ENCODE assay signal across 20 mouse cellular contexts in the genomic region with DNA sequence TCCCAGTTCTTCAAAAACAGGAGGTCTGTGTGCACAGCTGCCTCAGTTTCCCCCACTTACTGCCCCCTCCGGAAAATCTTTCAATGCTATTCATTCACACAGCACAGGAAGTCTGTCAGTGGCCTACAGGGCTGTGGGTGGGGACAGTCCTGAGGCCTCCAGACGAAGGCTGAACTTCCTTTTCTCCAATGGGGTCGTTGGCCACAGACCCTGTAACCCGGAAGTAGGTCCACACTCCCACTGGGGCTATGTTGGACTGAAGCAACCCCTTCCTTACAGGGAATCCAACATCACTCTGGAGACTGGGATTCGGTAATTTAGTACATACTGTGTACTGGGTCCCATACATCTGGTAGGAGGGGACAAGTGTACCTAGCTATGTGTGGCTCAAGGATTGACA. TPM values are rescaled to one million over a fixed set of nuclear protein-coding genes. Genes with fewer than 3 reads are reported as not detected.
DNase-seq lines count a peak whose midpoint lies in the region; ATAC-seq and TF ChIP-seq lines count a peak whose summit lies in the region.
"Had no signal": no experiment of that assay in that cellular context is flagged by ENCODE, and none has a peak within 500 bp of the region (broad histone marks: within the 10 kb centered on the region; RNA-seq: fewer than 3 reads in every experiment).

No protein-coding gene starts in this region.

- TF ChIP-seq CTCF in lung, adult 2 months (IDR thresholded peaks at IDR 0.05; ENCODE audit: insufficient read depth, low read length) = no peak
- TF ChIP-seq CTCF in E14TG2a.4 (conservative IDR thresholded peaks at IDR 0.05; ENCODE audit: low read length) = no peak
- no peak for TF ChIP-seq CTCF in left cerebral cortex, adult 2 months (IDR thresholded peaks at IDR 0.05)

- no peak overlapping the region for H3K4me3 ChIP-seq in heart, embryonic 10.5 days
- H3K4me3 ChIP-seq in lung, embryonic 16.5 days (ENCODE audit: low read length) = no peak overlapping the region
- no peak overlapping the region for H3K4me3 ChIP-seq in lung, adult 2 months (replicated peaks; ENCODE audit: extremely low read depth, low read depth, low read length)
- H3K4me3 ChIP-seq in E14TG2a.4 (replicated peaks; ENCODE audit: low read length) = peak overlapping the region; percentile 35
- H3K4me3 ChIP-seq in limb, embryonic 15.5 days = no peak overlapping the region
- H3K4me3 ChIP-seq in left cerebral cortex, adult 2 months = no peak overlapping the region
- H3K4me3 ChIP-seq: heart, embryonic 15.5 days; hindbrain, embryonic 13.5 days; neural tube, embryonic 13.5 days had no signal

- WGBS in heart, embryonic 10.5 days = 55% methylated on average over 5 of the region's 5 CpGs
- 62% methylated on average over 5 of the region's 5 CpGs for WGBS in lung, embryonic 16.5 days
- WGBS in lung, adult 2 months = 42% methylated on average over 5 of the region's 5 CpGs
- WGBS in limb, embryonic 15.5 days = 66% methylated on average over 5 of the region's 5 CpGs

- no peaks in the 10 kb centered on the region for H3K9me3 ChIP-seq in heart, embryonic 10.5 days
- no peaks in the 10 kb centered on the region for H3K9me3 ChIP-seq in lung, embryonic 16.5 days (ENCODE audit: control insufficient read depth, low read length)
- no peaks in the 10 kb centered on the region for H3K9me3 ChIP-seq in E14TG2a.4 (ENCODE audit: low read length)
- H3K9me3 ChIP-seq in limb, embryonic 15.5 days = no peaks in the 10 kb centered on the region
- H3K9me3 ChIP-seq: heart, embryonic 15.5 days; hindbrain, embryonic 13.5 days; neural tube, embryonic 13.5 days had no signal

- H3K27ac ChIP-seq in heart, embryonic 10.5 days = 0 out of 2 replicates have a peak overlapping the region, but pooled peaks have one; percentile 29
- H3K27ac ChIP-seq in lung, embryonic 16.5 days (ENCODE audit: low read length) = peak overlapping the region; percentile 10; the same call in 1 of the 2 replicates
- H3K27ac ChIP-seq in limb, embryonic 15.5 days = 0 out of 2 replicates have a peak overlapping the region, but pooled peaks have one; percentile 27
- no peak overlapping the region for H3K27ac ChIP-seq in left cerebral cortex, adult 2 months
- H3K27ac ChIP-seq: heart, embryonic 15.5 days; hindbrain, embryonic 13.5 days; liver, embryonic 14.5 days; macrophage; neural tube, embryonic 13.5 days had no signal

- H3K36me3 ChIP-seq in heart, embryonic 10.5 days = no peaks in the 10 kb centered on the region
- H3K36me3 ChIP-seq in lung, embryonic 16.5 days (ENCODE audit: control insufficient read depth, insufficient read depth, low read length) = no peaks in the 10 kb centered on the region
- peaks cover 8% of the 10 kb centered on the region for H3K36me3 ChIP-seq in E14TG2a.4 (ENCODE audit: insufficient read depth, low read length)
- H3K36me3 ChIP-seq in limb, embryonic 15.5 days = no peaks in the 10 kb centered on the region
- H3K36me3 ChIP-seq: heart, embryonic 15.5 days; hindbrain, embryonic 13.5 days; neural tube, embryonic 13.5 days had no signal

- peak overlapping the region; percentile 7; the same call in 1 of the 2 replicates for H3K9ac ChIP-seq in lung, embryonic 16.5 days (ENCODE audit: low read length)
- no peak overlapping the region for H3K9ac ChIP-seq in limb, embryonic 15.5 days
- H3K9ac ChIP-seq: heart, embryonic 15.5 days; hindbrain, embryonic 13.5 days; liver, embryonic 14.5 days; neural tube, embryonic 13.5 days had no signal

- DNase-seq in heart, embryonic 10.5 days (ENCODE audit: low spot score) = no peak
- no peak for DNase-seq in heart, adult 8-10 months (ENCODE audit: low spot score)
- DNase-seq in lung, adult 2 months = no peak
- DNase-seq in left cerebral cortex, adult 2 months (ENCODE audit: extremely low spot score in 1 of 2, low spot score in 2 of 2) = no peak
- DNase-seq in Muller cell, postnatal 12 days (ENCODE audit: inconsistent ontology term) = no peak
- DNase-seq: cerebellum, adult 11-12 months; gastrocnemius, postnatal 10 days; kidney, adult 8-10 months; retina, postnatal 1 day had no signal

- H3K4me1 ChIP-seq in heart, embryonic 10.5 days = peaks cover 56% of the 10 kb centered on the region
- peaks cover 50% of the 10 kb centered on the region for H3K4me1 ChIP-seq in lung, embryonic 16.5 days (replicated peaks; ENCODE audit: control insufficient read depth, insufficient read depth, low read length)
- peaks cover 13% of the 10 kb centered on the region for H3K4me1 ChIP-seq in lung, adult 2 months (ENCODE audit: control insufficient read depth, insufficient read depth, low read length)
- peaks cover 78% of the 10 kb centered on the region for H3K4me1 ChIP-seq in E14TG2a.4 (replicated peaks; ENCODE audit: low read depth, low read length)
- H3K4me1 ChIP-seq in limb, embryonic 15.5 days = peaks cover 67% of the 10 kb centered on the region

- no peak overlapping the region for H3K4me2 ChIP-seq in lung, embryonic 16.5 days (ENCODE audit: low read depth, low read length)
- H3K4me2 ChIP-seq in limb, embryonic 15.5 days = no peak overlapping the region
- H3K4me2 ChIP-seq: heart, embryonic 15.5 days; hindbrain, embryonic 13.5 days; neural tube, embryonic 13.5 days had no signal

- intact Hi-C loops in left cerebral cortex, adult 2 months (cut with DNase I) = no loop called here

- no peak for ATAC-seq in lung, embryonic 16.5 days (ENCODE audit: low read depth)
- no peak for ATAC-seq in limb, embryonic 15.5 days (ENCODE audit: insufficient number of reproducible peaks, low FRiP score, low TSS enrichment, low read depth)
- ATAC-seq: forebrain, embryonic 16.5 days had no signal

- no peak for TF ChIP-seq POLR2A in lung, adult 2 months (IDR thresholded peaks at IDR 0.05; ENCODE audit: borderline replicate concordance, extremely low read depth, low read depth, low read length)

- H3K27me3 ChIP-seq in heart, embryonic 10.5 days (ENCODE audit: insufficient read depth, poor library complexity, severe bottlenecking) = no peaks in the 10 kb centered on the region
- no peaks in the 10 kb centered on the region for H3K27me3 ChIP-seq in lung, embryonic 16.5 days (ENCODE audit: control insufficient read depth, insufficient read depth, low read depth, low read length)
- H3K27me3 ChIP-seq in E14TG2a.4 (ENCODE audit: insufficient read depth, low read length) = no peaks in the 10 kb centered on the region
- H3K27me3 ChIP-seq in limb, embryonic 15.5 days = no peaks in the 10 kb centered on the region
- H3K27me3 ChIP-seq: heart, embryonic 15.5 days; neural tube, embryonic 13.5 days had no signal

RNA-seq across cellular contexts. Expression of gene Jund, which starts 5.1 kb away (rescaled TPM):
- polyA plus RNA-seq in heart, embryonic 10.5 days (2016; fragmentation: Nextera tagmentation; extraction: Ambion mirVana) = 76.3 and 116 TPM in 2 replicates
- 100 to 1,000 TPM in 3 of 4 experiments, 10 to 100 TPM in 1; 84.2 to 134 (median 114) TPM for total RNA-seq in heart, adult 8-10 months (2022)
- polyA plus RNA-seq in lung, embryonic 16.5 days (2015; fragmentation: Nextera tagmentation; extraction: Ambion mirVana) = 26.2 and 28.8 TPM in 2 replicates
- polyA plus RNA-seq in lung, adult 2 months (2012; rRNA removed) = 378 and 717 TPM in 2 replicates
- polyA plus RNA-seq in limb, embryonic 15.5 days (2015; fragmentation: Nextera tagmentation; extraction: Ambion mirVana) = 69.8 and 81.5 TPM in 2 replicates
- total RNA-seq in left cerebral cortex, adult 2 months (2021) = 100 to 1,000 TPM; 247 to 264 TPM

RNA-seq across cellular contexts. Expression of gene Iqcn, which starts 9.6 kb away (rescaled TPM):
- polyA plus RNA-seq in heart, embryonic 10.5 days (2016; fragmentation: Nextera tagmentation; extraction: Ambion mirVana) = not detected in 2 replicates
- total RNA-seq in heart, adult 8-10 months (2022) = under 1 TPM in 1 of 4 experiments, not detected in 3; 0.06 TPM
- polyA plus RNA-seq in lung, embryonic 16.5 days (2015; fragmentation: Nextera tagmentation; extraction: Ambion mirVana) = not detected in 2 replicates
- 0.03 TPM in 1 of 2 replicates, not detected in the other for polyA plus RNA-seq in lung, adult 2 months (2012; rRNA removed)
- 0.04 TPM in 2 replicates for polyA plus RNA-seq in limb, embryonic 15.5 days (2015; fragmentation: Nextera tagmentation; extraction: Ambion mirVana)
- under 1 TPM; 0.16 to 0.21 TPM for total RNA-seq in left cerebral cortex, adult 2 months (2021)
- total RNA-seq: gastrocnemius, postnatal 10 days had no signal
- polyA plus RNA-seq: liver, embryonic 14.5 days; macrophage had no signal

RNA-seq across cellular contexts. Expression of gene Lsm4, which starts 20.6 kb away (rescaled TPM):
- polyA plus RNA-seq in heart, embryonic 10.5 days (2016; fragmentation: Nextera tagmentation; extraction: Ambion mirVana) = 344 and 410 TPM in 2 replicates
- 10 to 100 TPM; 57.9 to 67.1 (median 63.4) TPM for total RNA-seq in heart, adult 8-10 months (2022)
- polyA plus RNA-seq in lung, embryonic 16.5 days (2015; fragmentation: Nextera tagmentation; extraction: Ambion mirVana) = 197 and 214 TPM in 2 replicates
- 75.2 and 76.3 TPM in 2 replicates for polyA plus RNA-seq in lung, adult 2 months (2012; rRNA removed)
- polyA plus RNA-seq in limb, embryonic 15.5 days (2015; fragmentation: Nextera tagmentation; extraction: Ambion mirVana) = 199 and 201 TPM in 2 replicates
- total RNA-seq in left cerebral cortex, adult 2 months (2021) = 10 to 100 TPM; 62.1 to 62.9 TPM

RNA-seq across cellular contexts. Expression of gene Gm3336, which starts 24.7 kb away (rescaled TPM):
- polyA plus RNA-seq in heart, embryonic 10.5 days (2016; fragmentation: Nextera tagmentation; extraction: Ambion mirVana) = not detected in 2 replicates
- not detected for total RNA-seq in heart, adult 8-10 months (2022)
- 0.26 TPM in 1 of 2 replicates, not detected in the other for polyA plus RNA-seq in lung, embryonic 16.5 days (2015; fragmentation: Nextera tagmentation; extraction: Ambion mirVana)
- 0.43 and 1.2 TPM in 2 replicates for polyA plus RNA-seq in lung, adult 2 months (2012; rRNA removed)
- not detected in 2 replicates for polyA plus RNA-seq in limb, embryonic 15.5 days (2015; fragmentation: Nextera tagmentation; extraction: Ambion mirVana)
- not detected for total RNA-seq in left cerebral cortex, adult 2 months (2021)
- total RNA-seq: gastrocnemius, postnatal 10 days; left cerebral cortex, postnatal 10 days; midbrain, postnatal 0 days had no signal
- polyA plus RNA-seq: forebrain, embryonic 16.5 days; heart, embryonic 15.5 days; hindbrain, embryonic 13.5 days; macrophage; midbrain, postnatal 0 days; neural tube, embryonic 13.5 days had no signal

RNA-seq across cellular contexts. Expression of gene Pde4c, which starts 29.9 kb away (rescaled TPM):
- polyA plus RNA-seq in heart, embryonic 10.5 days (2016; fragmentation: Nextera tagmentation; extraction: Ambion mirVana) = 0.45 and 0.48 TPM in 2 replicates
- total RNA-seq in heart, adult 8-10 months (2022) = 1 to 10 TPM; 1.8 to 3.7 (median 2.4) TPM
- polyA plus RNA-seq in lung, embryonic 16.5 days (2015; fragmentation: Nextera tagmentation; extraction: Ambion mirVana) = 0.10 and 0.19 TPM in 2 replicates
- polyA plus RNA-seq in lung, adult 2 months (2012; rRNA removed) = 4.1 and 5.5 TPM in 2 replicates
- 0.05 and 0.16 TPM in 2 replicates for polyA plus RNA-seq in limb, embryonic 15.5 days (2015; fragmentation: Nextera tagmentation; extraction: Ambion mirVana)
- 1 to 10 TPM; 1.9 to 3.0 TPM for total RNA-seq in left cerebral cortex, adult 2 months (2021)
- polyA plus RNA-seq: macrophage had no signal
